Mouse (Mus musculus) heart, embryonic 13.5 days (tissue): ENCODE data around the gene Tnk1. TPM values are rescaled to one million over a fixed set of nuclear protein-coding genes. Genes with fewer than 3 reads are reported as not detected.

Experiments used
- ATAC-seq: fragments of 200-750 bp; cut with Nextera tagmentation; 2 replicates; pipeline ENCODE4 v1.8.0; 2017; ENCODE audit warnings: moderate TSS enrichment; ENCODE audit not compliant: insufficient number of reproducible peaks, low FRiP score, low TSS enrichment; ENCODE audit errors: extremely low read depth
- H3K27ac ChIP-seq: fragments of 300-500 bp; sonication (generic); replicated peaks from 2 replicates; pipeline ENCODE4 v1.5.1; 2015; ENCODE audit warnings: moderate library complexity, mild to moderate bottlenecking, inconsistent platforms
- H3K27me3 ChIP-seq: fragments of 300-500 bp; sonication (generic); replicated peaks from 2 replicates; pipeline ENCODE4 v1.6.1; 2015; ENCODE audit warnings: mild to moderate bottlenecking, inconsistent platforms
- H3K36me3 ChIP-seq: fragments of 300-500 bp; sonication (generic); 2 replicates; pipeline ENCODE4 v1.6.1; 2015; ENCODE audit warnings: mild to moderate bottlenecking, inconsistent platforms
- H3K4me1 ChIP-seq: fragments of 300-500 bp; sonication (generic); 2 replicates; pipeline ENCODE4 v1.6.1; 2015; ENCODE audit warnings: inconsistent platforms
- H3K4me2 ChIP-seq: fragments of 300-500 bp; sonication (generic); 2 replicates; pipeline ENCODE4 v1.6.1; 2015; ENCODE audit warnings: inconsistent platforms, mild to moderate bottlenecking, moderate library complexity
- H3K4me3 ChIP-seq: fragments of 300-500 bp; sonication (generic); 2 replicates; pipeline ENCODE4 v1.5.1; 2015; ENCODE audit warnings: moderate library complexity, mild to moderate bottlenecking, inconsistent platforms
- H3K9ac ChIP-seq: fragments of 300-500 bp; sonication (generic); 2 replicates; pipeline ENCODE4 v1.6.1; 2015; ENCODE audit warnings: inconsistent platforms, mild to moderate bottlenecking, moderate library complexity
- H3K9me3 ChIP-seq: fragments of 300-500 bp; sonication (generic); 2 replicates; pipeline ENCODE4 v1.6.1; 2016; ENCODE audit warnings: inconsistent platforms
- WGBS: fragments of 180-500 bp; shearing (Covaris S2); methylation state at CpG from one replicate; pipeline ENCODE4 v1.1.7; 2015; ENCODE audit warnings: mixed read lengths; 5-methylcytosine and 5-hydroxymethylcytosine counted together
- microRNA-seq: library from miRNA; unstranded; fragments of <30 nt; microRNA quantifications from one replicate; pipeline ENCODE4, GENCODE M21; 2016
- polyA plus RNA-seq: library from polyadenylated mRNA; unstranded; fragments of >200 nt; fragmentation: Nextera tagmentation; extraction: Ambion mirVana; gene quantifications from 2 replicates; pipeline ENCODE4 v1.2.1, GENCODE M21; 2015

Gene Tnk1
- polyA plus RNA-seq, 1 experiment from 2014 or later: 0.56 TPM

- ATAC-seq: no peak
- 2% methylated on average over 33 of the region's 33 CpGs for WGBS
Measured at GRCm38 (mm10) chr11:69801379-69801977, 57.1 kb downstream of the Tnk1 start, which contains the start of gene Fgf11. Gene Fgf11, minus strand, starts transcription at chr11:69801857.

More at GRCm38 (mm10) chr11:69801379-69801977, 57.1 kb downstream of the Tnk1 start, which contains the start of gene Fgf11:
- Histone ChIP-seq H3K27ac (peak within 1 kb of the TSS; percentile 78), H3K4me3 (peak within 1 kb of the TSS; percentile 67), H3K4me2 (peak within 1 kb of the TSS; percentile 82), H3K4me1 (peaks cover 66% of the 10 kb centered on the region), H3K36me3 (no peaks in the 10 kb centered on the region), H3K27me3 (peaks cover 83% of the 10 kb centered on the region), H3K9me3 (peaks cover 3% of the 10 kb centered on the region; the same call in 1 of the 2 replicates), H3K9ac (peak within 1 kb of the TSS; percentile 87)

Small RNA genes lying within 50 kb of the gene (microRNA-seq; reads per million reads assigned to microRNA genes)
- gene Mir6924: not detected

Other genes starting within 250 kb of the Tnk1 start
- 0.23 and 1.7 TPM in 2 replicates for gene Shbg, start 240.8 kb downstream of the Tnk1 start, polyA plus RNA-seq
- 17.5 and 18.1 TPM in 2 replicates for gene Sat2, start 236.7 kb downstream of the Tnk1 start, polyA plus RNA-seq
- gene Fxr2, start 225.7 kb downstream of the Tnk1 start, polyA plus RNA-seq: 22.1 and 25.6 TPM in 2 replicates
- not detected in 2 replicates for gene Sox15, start 203.4 kb downstream of the Tnk1 start, polyA plus RNA-seq
- 51.3 and 52.0 TPM in 2 replicates for gene Mpdu1, start 196.1 kb downstream of the Tnk1 start, polyA plus RNA-seq
- gene Cd68, start 192.6 kb downstream of the Tnk1 start, polyA plus RNA-seq: 8.8 and 10.5 TPM in 2 replicates
- gene Eif4a1, start 186.3 kb downstream of the Tnk1 start, polyA plus RNA-seq: 372 and 373 TPM in 2 replicates
- 59.2 and 63.5 TPM in 2 replicates for gene Senp3, start 176.6 kb downstream of the Tnk1 start, polyA plus RNA-seq
- 0.23 and 0.38 TPM in 2 replicates for gene Tnfsf13, start 172.9 kb downstream of the Tnk1 start, polyA plus RNA-seq
- gene Tnfsf12, start 162.9 kb downstream of the Tnk1 start, polyA plus RNA-seq: 4.7 and 5.7 TPM in 2 replicates
- 3.3 and 3.4 TPM in 2 replicates for gene Tnfsfm13, start 162.6 kb downstream of the Tnk1 start, polyA plus RNA-seq
- 16.1 and 19.1 TPM in 2 replicates for gene Polr2a, start 100.1 kb downstream of the Tnk1 start, polyA plus RNA-seq
- gene Slc35g3, start 96.8 kb downstream of the Tnk1 start, polyA plus RNA-seq: 0.19 and 0.51 TPM in 2 replicates
- 2.7 and 3.1 TPM in 2 replicates for gene Zbtb4, start 92.8 kb downstream of the Tnk1 start, polyA plus RNA-seq
- gene Chrnb1, start 62.8 kb downstream of the Tnk1 start, polyA plus RNA-seq: 6.8 and 7.9 TPM in 2 replicates
- 2.0 and 2.3 TPM in 2 replicates for gene Fgf11, start 56.9 kb downstream of the Tnk1 start, polyA plus RNA-seq
- gene Tmem102, start 53.1 kb downstream of the Tnk1 start, polyA plus RNA-seq: 1.8 and 1.9 TPM in 2 replicates
- not detected in 2 replicates for gene Gm39566, start 43.4 kb downstream of the Tnk1 start, polyA plus RNA-seq
- not detected in 2 replicates for gene Spem2, start 40.3 kb downstream of the Tnk1 start, polyA plus RNA-seq
- gene Spem1, start 36.5 kb downstream of the Tnk1 start, polyA plus RNA-seq: not detected in 2 replicates
- 2.0 and 2.4 TPM in 2 replicates for gene Nlgn2, start 20.9 kb downstream of the Tnk1 start, polyA plus RNA-seq
- 330 and 361 TPM in 2 replicates for gene Tmem256, start 20.2 kb downstream of the Tnk1 start, polyA plus RNA-seq
- 75.4 and 76.2 TPM in 2 replicates for gene Plscr3, start 12.4 kb downstream of the Tnk1 start, polyA plus RNA-seq
- not detected in 2 replicates for gene Tmem95, start 19.3 kb upstream of the Tnk1 start, polyA plus RNA-seq
- gene Kctd11, start 22.7 kb upstream of the Tnk1 start, polyA plus RNA-seq: 3.9 TPM in 2 replicates
- 7.0 and 8.2 TPM in 2 replicates for gene Acap1, start 36.8 kb upstream of the Tnk1 start, polyA plus RNA-seq
- 4.0 and 4.1 TPM in 2 replicates for gene 2810408A11Rik, start 42.3 kb upstream of the Tnk1 start, polyA plus RNA-seq
- 7.8 and 8.1 TPM in 2 replicates for gene Neurl4, start 42.3 kb upstream of the Tnk1 start, polyA plus RNA-seq
- gene Gps2, start 55.2 kb upstream of the Tnk1 start, polyA plus RNA-seq: 45.0 and 52.2 TPM in 2 replicates
- 1,157 and 1,215 TPM in 2 replicates for gene Eif5a, start 63.2 kb upstream of the Tnk1 start, polyA plus RNA-seq
- gene Ybx2, start 77.1 kb upstream of the Tnk1 start, polyA plus RNA-seq: 3.1 TPM in 2 replicates
- gene Slc2a4, start 89.5 kb upstream of the Tnk1 start, polyA plus RNA-seq: 25.8 and 30.3 TPM in 2 replicates
- 6.3 and 7.4 TPM in 2 replicates for gene Cldn7, start 106.0 kb upstream of the Tnk1 start, polyA plus RNA-seq
- gene Ctdnep1, start 122.4 kb upstream of the Tnk1 start, polyA plus RNA-seq: 21.0 and 21.1 TPM in 2 replicates
- 111 and 119 TPM in 2 replicates for gene Elp5, start 123.8 kb upstream of the Tnk1 start, polyA plus RNA-seq
- gene Gabarap, start 132.4 kb upstream of the Tnk1 start, polyA plus RNA-seq: 456 and 466 TPM in 2 replicates
- gene Phf23, start 137.0 kb upstream of the Tnk1 start, polyA plus RNA-seq: 43.8 and 47.9 TPM in 2 replicates
- gene Dvl2, start 141.9 kb upstream of the Tnk1 start, polyA plus RNA-seq: 20.7 and 22.0 TPM in 2 replicates
- 131 and 140 TPM in 2 replicates for gene Acadvl, start 156.7 kb upstream of the Tnk1 start, polyA plus RNA-seq
- gene Dlg4, start 158.2 kb upstream of the Tnk1 start, polyA plus RNA-seq: 4.7 and 5.1 TPM in 2 replicates
- gene Asgr1, start 195.4 kb upstream of the Tnk1 start, polyA plus RNA-seq: 0.24 TPM in 1 of 2 replicates, not detected in the other
- gene Asgr2, start 233.9 kb upstream of the Tnk1 start, polyA plus RNA-seq: 0.18 TPM in 1 of 2 replicates, not detected in the other